Mouse (Mus musculus): ENCODE measurements around the gene Zbtb9. TPM values are rescaled to one million over a fixed set of nuclear protein-coding genes. Genes with fewer than 3 reads are reported as not detected.

Zbtb9 gene
- polyA plus RNA-seq (2017; shearing (Covaris generic)): 19.5 TPM

DNA sequence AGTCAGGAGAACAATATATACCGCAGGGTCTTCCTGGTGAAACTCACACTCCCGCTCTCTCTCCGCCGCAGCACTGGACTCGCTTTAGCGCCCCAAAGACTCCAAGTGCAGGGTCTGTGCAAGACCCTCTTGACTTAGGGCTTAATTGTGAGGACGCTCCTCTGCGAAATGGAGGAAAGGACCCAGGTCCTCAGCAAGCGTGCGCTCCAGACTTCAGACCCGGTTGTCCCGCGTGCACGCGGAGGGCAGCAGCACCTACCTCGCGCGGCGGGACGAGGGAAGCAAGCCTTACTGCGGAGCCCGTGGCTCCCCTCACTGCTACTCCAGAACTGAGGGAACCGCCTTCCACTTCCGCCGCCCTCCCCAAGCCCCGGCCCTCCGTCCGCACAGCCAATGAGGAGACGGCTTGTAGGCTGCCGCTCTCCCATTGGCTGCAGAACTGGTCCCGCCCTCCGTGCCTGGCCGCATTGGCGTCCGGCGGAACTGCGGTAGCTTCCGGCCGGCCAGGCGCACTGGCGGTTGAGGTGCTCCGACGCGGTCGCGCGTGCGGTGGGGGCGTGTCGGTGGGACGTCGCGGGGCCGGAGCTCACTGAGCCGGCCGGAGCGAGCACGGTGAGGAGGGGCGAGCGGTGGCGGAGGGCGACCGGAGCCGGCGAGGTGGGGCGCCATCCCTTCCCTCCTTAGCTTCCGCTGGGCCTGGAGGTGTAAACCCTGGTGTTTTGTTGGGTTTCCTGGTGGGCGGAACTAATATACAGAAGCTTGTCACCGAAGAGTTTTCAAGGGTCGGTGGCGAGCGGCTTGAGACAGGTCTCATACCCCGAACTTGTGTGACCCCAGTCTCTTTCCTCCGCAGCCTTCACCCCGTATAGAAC is at the start of gene Zbtb9:
Zbtb9 (plus strand) TSS at position 465 of the 872 bp plus-strand sequence.

DNA sequence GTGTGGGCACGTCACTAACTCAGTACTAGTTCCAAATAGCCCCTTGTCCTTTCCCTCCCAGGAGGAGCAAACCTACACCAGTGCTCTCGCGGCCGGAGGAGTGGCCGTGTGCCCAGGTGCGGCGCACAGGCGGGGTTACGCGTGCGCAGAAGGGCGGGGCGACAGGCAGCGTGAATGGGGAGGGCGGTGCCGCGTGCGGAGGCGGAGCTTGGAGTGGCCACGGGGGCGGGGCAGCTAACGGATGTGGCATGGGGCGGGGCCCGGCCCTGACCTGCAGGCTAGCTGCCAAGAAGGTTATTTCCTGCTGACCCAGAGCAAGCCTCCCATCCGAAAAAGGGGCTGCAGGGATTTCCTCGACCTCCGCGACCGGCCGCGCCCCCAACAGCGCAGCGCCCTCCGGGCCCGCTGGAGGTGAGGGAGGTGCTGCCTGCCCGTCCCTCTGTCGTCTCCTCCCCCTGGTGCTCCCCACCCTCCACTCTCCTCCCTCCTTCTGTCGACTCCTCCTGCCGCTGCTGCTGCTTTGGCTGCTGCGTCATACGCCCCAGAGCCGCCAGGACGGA is 40.0 kb upstream of the Zbtb9 start, which contains the start of gene Phf1:
Phf1 (plus strand) TSS at position 214 of the 560 bp plus-strand sequence.

DNA sequence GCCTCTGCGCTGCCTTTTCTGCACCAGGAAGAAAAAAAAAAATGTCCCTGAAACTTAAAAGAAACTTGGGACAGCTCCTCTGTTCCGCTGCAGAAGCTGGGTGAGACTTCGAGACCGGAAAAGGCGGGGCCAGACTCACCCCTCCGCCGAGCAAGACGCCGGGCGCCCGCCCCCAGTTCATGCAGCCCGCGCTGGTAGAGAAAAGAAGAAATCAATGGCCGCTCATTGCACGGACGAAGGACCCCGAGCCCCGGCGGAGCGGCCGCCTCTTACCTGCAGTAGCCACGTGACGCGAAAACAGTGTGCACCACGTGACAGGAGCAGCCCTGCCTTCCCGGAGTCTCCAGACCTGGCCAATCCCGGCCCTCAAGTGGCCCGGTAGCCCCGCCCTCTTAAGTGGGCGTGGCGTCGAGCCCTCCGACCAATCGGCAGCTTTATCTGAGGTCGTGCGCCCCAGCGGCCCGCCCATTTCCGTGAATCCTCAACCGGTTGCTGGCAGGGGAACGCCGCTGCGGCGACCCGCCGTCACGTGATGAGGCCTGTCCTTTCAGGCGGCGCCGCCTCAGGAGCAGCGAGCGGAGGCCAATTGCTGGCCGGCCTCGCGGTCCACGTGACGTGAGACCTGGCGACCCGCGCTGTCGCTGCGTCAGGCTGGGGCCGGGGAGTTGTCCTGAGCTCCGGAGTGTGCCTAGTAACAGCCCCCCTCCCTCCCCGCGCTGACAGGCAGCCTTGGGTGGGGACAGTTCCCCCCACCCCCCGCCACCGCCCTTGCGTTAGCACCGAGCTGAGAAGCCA is 33.6 kb upstream of the Zbtb9 start, which contains the start of gene Cuta:
Cuta (minus strand) TSS at position 392 of the 795 bp plus-strand sequence.

DNA sequence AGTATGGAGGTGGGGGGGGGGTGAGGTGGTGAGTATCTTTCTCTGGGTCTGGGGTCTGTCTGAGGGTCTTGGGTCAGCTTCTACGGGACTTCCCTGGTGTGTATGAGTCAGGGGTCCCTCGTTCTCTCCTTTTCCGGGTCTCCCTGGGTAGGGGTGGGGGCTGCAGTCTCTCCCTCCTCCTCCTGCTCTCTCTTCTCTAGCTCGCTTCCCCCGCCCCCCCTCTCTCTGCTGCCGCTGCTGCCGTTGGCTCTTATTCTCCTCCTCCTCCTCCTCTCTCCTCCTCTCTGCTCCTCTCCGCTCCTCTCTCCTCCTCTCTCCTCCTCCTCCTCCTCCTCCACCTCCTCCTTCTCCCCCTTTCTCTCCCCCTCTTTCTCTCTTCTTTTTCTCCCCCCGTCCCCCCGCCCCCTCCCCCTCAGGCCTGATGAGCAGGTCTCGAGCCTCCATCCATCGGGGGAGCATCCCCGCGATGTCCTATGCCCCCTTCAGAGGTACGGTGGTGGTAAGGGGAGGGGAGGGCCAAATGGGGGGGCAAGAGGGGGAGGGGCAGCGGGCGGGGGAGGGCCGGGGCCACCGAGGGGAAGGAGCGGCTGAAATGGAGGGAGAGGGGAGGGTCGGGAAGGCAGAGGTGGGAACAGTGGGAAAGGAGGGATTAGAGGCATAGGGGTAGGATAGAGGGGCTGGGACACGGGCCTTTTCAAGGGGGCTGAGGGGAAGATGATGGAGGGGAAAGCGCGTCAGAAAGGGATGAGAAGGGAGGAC is 31.8 kb upstream of the Zbtb9 start, which contains the start of gene Syngap1:
Syngap1 (plus strand) TSS at position 223 of the 759 bp plus-strand sequence.

DNA sequence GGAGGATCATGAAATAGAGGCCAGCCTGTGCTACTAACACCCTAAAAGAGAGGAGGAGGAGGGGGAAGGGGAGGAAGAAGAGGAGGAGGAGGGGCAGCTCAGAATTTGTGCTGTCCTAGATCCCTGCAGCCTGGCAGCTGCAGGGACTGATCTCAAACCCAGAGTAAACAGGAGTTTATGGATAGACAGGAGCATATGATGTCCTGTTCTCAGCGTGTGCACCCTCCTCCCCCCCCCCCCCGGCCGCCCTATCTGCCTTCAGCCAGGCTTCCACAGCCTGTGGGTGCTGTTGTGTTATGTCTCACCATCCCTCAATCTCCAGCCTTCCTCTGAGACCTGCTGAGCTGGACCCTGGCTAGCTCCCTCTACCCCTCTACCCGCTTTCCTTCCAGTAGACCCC is 55.9 kb downstream of the Zbtb9 start, which contains the start of gene Bak1:
Bak1 (minus strand) TSS at position 101 of the 400 bp plus-strand sequence.

DNA sequence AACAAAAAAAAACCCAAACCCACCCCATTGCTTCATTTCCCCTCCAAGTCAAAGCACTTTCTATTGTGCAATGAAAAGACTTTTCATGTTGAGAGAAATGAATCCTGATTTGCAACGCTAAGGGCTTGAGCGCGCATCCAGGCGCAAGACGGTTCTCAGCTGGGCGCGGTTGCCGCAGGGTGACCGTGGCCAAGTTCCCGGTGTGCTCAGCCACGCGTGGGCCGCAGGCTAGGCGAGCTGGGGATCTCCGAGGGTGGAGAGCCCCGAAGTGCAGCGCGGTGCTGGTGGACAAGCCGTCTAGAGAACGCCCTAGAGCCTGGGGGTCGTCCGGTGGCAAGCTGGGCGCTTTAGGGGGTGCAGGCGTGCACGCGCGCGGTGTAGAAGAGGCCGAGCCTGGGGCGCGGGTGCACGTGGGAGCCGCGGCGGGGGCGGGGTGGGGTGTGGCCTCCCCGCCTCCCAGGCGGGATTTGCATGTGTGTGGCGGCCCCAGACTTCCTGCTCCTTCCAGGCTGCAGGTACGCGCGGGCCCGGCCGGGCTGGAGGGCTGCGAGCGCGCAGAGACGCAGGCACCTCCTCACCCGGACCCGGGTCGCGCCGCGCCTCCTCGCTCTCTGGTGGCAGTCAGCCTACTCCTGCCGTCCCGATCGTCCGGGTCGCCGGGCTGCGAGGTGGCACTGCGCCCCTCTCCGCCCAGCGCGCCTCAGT is 84.0 kb downstream of the Zbtb9 start, which contains the start of gene Itpr3:
Itpr3 (plus strand) TSS at position 493 of the 705 bp plus-strand sequence.

Other genes starting within 250 kb of the Zbtb9 start
- 20.2 TPM for gene Bnip1, start 192.1 kb upstream of the Zbtb9 start, polyA plus RNA-seq (2017; shearing (Covaris generic))
- not detected for gene Nkx2-5, start 128.2 kb upstream of the Zbtb9 start, polyA plus RNA-seq (2017; shearing (Covaris generic))
- 0.55 TPM for gene Kifc5b, start 56.1 kb upstream of the Zbtb9 start, polyA plus RNA-seq (2017; shearing (Covaris generic))
- gene Phf1, start 40.1 kb upstream of the Zbtb9 start, polyA plus RNA-seq (2017; shearing (Covaris generic)): 148 TPM
- gene Cuta, start 33.6 kb upstream of the Zbtb9 start, polyA plus RNA-seq (2017; shearing (Covaris generic)): 92.7 TPM
- gene Syngap1, start 31.9 kb upstream of the Zbtb9 start, polyA plus RNA-seq (2017; shearing (Covaris generic)): not detected
- gene Bak1, start 55.8 kb downstream of the Zbtb9 start, polyA plus RNA-seq (2017; shearing (Covaris generic)): 0.64 TPM
- gene Itpr3, start 84.1 kb downstream of the Zbtb9 start, polyA plus RNA-seq (2017; shearing (Covaris generic)): 26.1 TPM
- 64.4 TPM for gene Uqcc2, start 160.7 kb downstream of the Zbtb9 start, polyA plus RNA-seq (2017; shearing (Covaris generic))
- gene Ip6k3, start 194.6 kb downstream of the Zbtb9 start, polyA plus RNA-seq (2017; shearing (Covaris generic)): not detected
- 62.4 TPM for gene Lemd2, start 231.3 kb downstream of the Zbtb9 start, polyA plus RNA-seq (2017; shearing (Covaris generic))